Mouse (Mus musculus): ENCODE measurements around the gene Dixdc1.

GRCm38 (mm10) chr9:50700921-50701691 lies 38.2 kb downstream of the Dixdc1 start:
- TF ChIP-seq POLR2A (IDR thresholded peaks at IDR 0.05; ENCODE audit: borderline replicate concordance, extremely low read depth, low read depth, low read length) (peak; percentile 44; the same call in 1 of the 2 replicates), CTCF (IDR thresholded peaks at IDR 0.05; ENCODE audit: insufficient read depth, low read length) (no peak)

Measured in lung, adult 2 months (tissue).